Mouse (Mus musculus): Measurements from ENCODE around the gene Pgf. TPM values are rescaled to one million over a fixed set of nuclear protein-coding genes. Genes with fewer than 3 reads are reported as not detected.

Gene Pgf
- polyA plus RNA-seq, 1 experiment, result 49.6 TPM

GRCm38 (mm10) chr12:85201830-85202147 lies 24.2 kb upstream of the Pgf start:
- peak; percentile 44 for TF ChIP-seq MAX (IDR thresholded peaks at IDR 0.05)
- TF ChIP-seq MYOD1 (IDR thresholded peaks at IDR 0.05; ENCODE audit: control insufficient read depth, insufficient read length, low read depth), result no peak
- no peak for TF ChIP-seq CTCF (IDR thresholded peaks at IDR 0.05; ENCODE audit: control insufficient read depth, insufficient read depth, insufficient read length)
- TF ChIP-seq FOSL1 (IDR thresholded peaks at IDR 0.05; ENCODE audit: insufficient read depth, low read length, poor library complexity, severe bottlenecking), result peak; percentile 47
- Histone ChIP-seq H3K79me2 (ENCODE audit: control insufficient read depth, insufficient read depth) (no peaks in the 10 kb centered on the region), H3ac (ENCODE audit: control insufficient read depth, insufficient read length, low read depth) (peak overlapping the region; percentile 15), H3K27me3 (ENCODE audit: control insufficient read depth, insufficient read depth, insufficient read length) (no peaks in the 10 kb centered on the region), H3K4me3 (ENCODE audit: insufficient read depth, poor library complexity, severe bottlenecking) (no peak overlapping the region), H3K79me3 (ENCODE audit: low read depth) (no peaks in the 10 kb centered on the region), H3K36me3 (ENCODE audit: control insufficient read depth, insufficient read depth) (no peaks in the 10 kb centered on the region)

GRCm38 (mm10) chr12:85200929-85201829 lies 23.6 kb upstream of the Pgf start:
- Histone ChIP-seq H3K79me3 (ENCODE audit: low read depth) (no peaks in the 10 kb centered on the region), H3K79me2 (ENCODE audit: control insufficient read depth, insufficient read depth) (no peaks in the 10 kb centered on the region), H3K36me3 (ENCODE audit: control insufficient read depth, insufficient read depth) (no peaks in the 10 kb centered on the region), H3K4me3 (ENCODE audit: insufficient read depth, poor library complexity, severe bottlenecking) (no peak overlapping the region), H3K27me3 (ENCODE audit: control insufficient read depth, insufficient read depth, insufficient read length) (no peaks in the 10 kb centered on the region), H3ac (ENCODE audit: control insufficient read depth, insufficient read length, low read depth) (peak overlapping the region; percentile 59)
- no peak for TF ChIP-seq USF1 (IDR thresholded peaks at IDR 0.05; ENCODE audit: low read depth)
- TF ChIP-seq FOSL1 (IDR thresholded peaks at IDR 0.05; ENCODE audit: insufficient read depth, low read length, poor library complexity, severe bottlenecking), result no peak
- TF ChIP-seq MYOD1 (IDR thresholded peaks at IDR 0.05; ENCODE audit: control insufficient read depth, insufficient read length, low read depth), result peak; percentile 63
- no peak for TF ChIP-seq CTCF (IDR thresholded peaks at IDR 0.05; ENCODE audit: control insufficient read depth, insufficient read depth, insufficient read length)

GRCm38 (mm10) chr12:85199954-85200353 lies 22.4 kb upstream of the Pgf start:
- no peaks in the 10 kb centered on the region for H3K79me2 ChIP-seq (ENCODE audit: control insufficient read depth, insufficient read depth)
- H3K27me3 ChIP-seq (ENCODE audit: control insufficient read depth, insufficient read depth, insufficient read length), result no peaks in the 10 kb centered on the region
- H3K36me3 ChIP-seq (ENCODE audit: control insufficient read depth, insufficient read depth), result no peaks in the 10 kb centered on the region
- no peaks in the 10 kb centered on the region for H3K79me3 ChIP-seq (ENCODE audit: low read depth)
- TF ChIP-seq CTCF (IDR thresholded peaks at IDR 0.05; ENCODE audit: control insufficient read depth, insufficient read depth, insufficient read length) (no peak), MYOD1 (IDR thresholded peaks at IDR 0.05; ENCODE audit: control insufficient read depth, insufficient read length, low read depth) (no peak), CEBPB (IDR thresholded peaks at IDR 0.05; ENCODE audit: low read depth) (no peak), FOSL1 (IDR thresholded peaks at IDR 0.05; ENCODE audit: insufficient read depth, low read length, poor library complexity, severe bottlenecking) (no peak), MAX (IDR thresholded peaks at IDR 0.05) (no peak), USF1 (IDR thresholded peaks at IDR 0.05; ENCODE audit: low read depth) (no peak), MYOG (IDR thresholded peaks at IDR 0.05; ENCODE audit: control insufficient read depth, extremely low read depth, insufficient read length) (no peak)
- H3ac ChIP-seq (ENCODE audit: control insufficient read depth, insufficient read length, low read depth), result no peak overlapping the region
- H3K4me3 ChIP-seq (ENCODE audit: insufficient read depth, poor library complexity, severe bottlenecking), result no peak overlapping the region

GRCm38 (mm10) chr12:85197936-85198335 lies 20.3 kb upstream of the Pgf start:
- H3ac ChIP-seq (ENCODE audit: control insufficient read depth, insufficient read length, low read depth), result no peak overlapping the region
- H3K79me2 ChIP-seq (ENCODE audit: control insufficient read depth, insufficient read depth), result no peaks in the 10 kb centered on the region
- no peaks in the 10 kb centered on the region for H3K79me3 ChIP-seq (ENCODE audit: low read depth)
- no peaks in the 10 kb centered on the region for H3K36me3 ChIP-seq (ENCODE audit: control insufficient read depth, insufficient read depth)
- TF ChIP-seq USF1 (IDR thresholded peaks at IDR 0.05; ENCODE audit: low read depth) (no peak), MAX (IDR thresholded peaks at IDR 0.05) (no peak)
- no peaks in the 10 kb centered on the region for H3K27me3 ChIP-seq (ENCODE audit: control insufficient read depth, insufficient read depth, insufficient read length)
- H3K4me3 ChIP-seq (ENCODE audit: insufficient read depth, poor library complexity, severe bottlenecking), result no peak overlapping the region

GRCm38 (mm10) chr12:85197371-85197770 lies 19.8 kb upstream of the Pgf start:
- Histone ChIP-seq H3K79me3 (ENCODE audit: low read depth) (no peaks in the 10 kb centered on the region), H3K79me2 (ENCODE audit: control insufficient read depth, insufficient read depth) (no peaks in the 10 kb centered on the region), H3K4me3 (ENCODE audit: insufficient read depth, poor library complexity, severe bottlenecking) (no peak overlapping the region), H3K36me3 (ENCODE audit: control insufficient read depth, insufficient read depth) (no peaks in the 10 kb centered on the region), H3ac (ENCODE audit: control insufficient read depth, insufficient read length, low read depth) (no peak overlapping the region), H3K27me3 (ENCODE audit: control insufficient read depth, insufficient read depth, insufficient read length) (no peaks in the 10 kb centered on the region)
- no peak for TF ChIP-seq MAX (IDR thresholded peaks at IDR 0.05)
- TF ChIP-seq FOSL1 (IDR thresholded peaks at IDR 0.05; ENCODE audit: insufficient read depth, low read length, poor library complexity, severe bottlenecking), result no peak
- no peak for TF ChIP-seq CTCF (IDR thresholded peaks at IDR 0.05; ENCODE audit: control insufficient read depth, insufficient read depth, insufficient read length)
- TF ChIP-seq MYOG (IDR thresholded peaks at IDR 0.05; ENCODE audit: control insufficient read depth, extremely low read depth, insufficient read length), result no peak
- TF ChIP-seq USF1 (IDR thresholded peaks at IDR 0.05; ENCODE audit: low read depth), result no peak
- no peak for TF ChIP-seq CEBPB (IDR thresholded peaks at IDR 0.05; ENCODE audit: low read depth)
- TF ChIP-seq MYOD1 (IDR thresholded peaks at IDR 0.05; ENCODE audit: control insufficient read depth, insufficient read length, low read depth), result no peak

GRCm38 (mm10) chr12:85196191-85196590 lies 18.6 kb upstream of the Pgf start:
- H3K27me3 ChIP-seq (ENCODE audit: control insufficient read depth, insufficient read depth, insufficient read length), result no peaks in the 10 kb centered on the region
- no peaks in the 10 kb centered on the region for H3K79me2 ChIP-seq (ENCODE audit: control insufficient read depth, insufficient read depth)
- no peak overlapping the region for H3K4me3 ChIP-seq (ENCODE audit: insufficient read depth, poor library complexity, severe bottlenecking)
- TF ChIP-seq CEBPB (IDR thresholded peaks at IDR 0.05; ENCODE audit: low read depth) (no peak), MYOG (IDR thresholded peaks at IDR 0.05; ENCODE audit: control insufficient read depth, extremely low read depth, insufficient read length) (no peak), MAX (IDR thresholded peaks at IDR 0.05) (no peak), FOSL1 (IDR thresholded peaks at IDR 0.05; ENCODE audit: insufficient read depth, low read length, poor library complexity, severe bottlenecking) (no peak), USF1 (IDR thresholded peaks at IDR 0.05; ENCODE audit: low read depth) (no peak), MYOD1 (IDR thresholded peaks at IDR 0.05; ENCODE audit: control insufficient read depth, insufficient read length, low read depth) (no peak), CTCF (IDR thresholded peaks at IDR 0.05; ENCODE audit: control insufficient read depth, insufficient read depth, insufficient read length) (no peak)
- no peaks in the 10 kb centered on the region for H3K79me3 ChIP-seq (ENCODE audit: low read depth)
- no peak overlapping the region for H3ac ChIP-seq (ENCODE audit: control insufficient read depth, insufficient read length, low read depth)
- H3K36me3 ChIP-seq (ENCODE audit: control insufficient read depth, insufficient read depth), result no peaks in the 10 kb centered on the region

Measured in C2C12 (cell line).